Mouse (Mus musculus) midbrain, postnatal 0 days (tissue): ENCODE results near the gene Lmbrd1. TPM values are rescaled to one million over a fixed set of nuclear protein-coding genes. Genes with fewer than 3 reads are reported as not detected.

Experiments
- ATAC-seq: fragments of 200-750 bp; cut with Nextera tagmentation; 2 replicates; pipeline ENCODE4 v1.8.0; 2017; ENCODE audit warnings: moderate number of reproducible peaks, mild to moderate bottlenecking, moderate TSS enrichment, moderate library complexity; ENCODE audit not compliant: low FRiP score
- DNase-seq: peaks from one replicate; pipeline ENCODE4 v3.0.0-alpha.2; 2015; ENCODE audit warnings: low spot score
- H3K27ac ChIP-seq: fragments of 300-500 bp; sonication (generic); 2 replicates; pipeline ENCODE4 v1.5.1; 2014; ENCODE audit warnings: low read depth, mild to moderate bottlenecking, low read length, mixed read lengths
- H3K27me3 ChIP-seq: fragments of 300-500 bp; sonication (generic); 2 replicates; pipeline ENCODE4 v1.6.1; 2014; ENCODE audit warnings: low read length, control low read depth, mixed read lengths; ENCODE audit not compliant: insufficient read depth
- H3K36me3 ChIP-seq: fragments of 300-500 bp; sonication (generic); 2 replicates; pipeline ENCODE4 v1.6.1; 2014; ENCODE audit warnings: low read length, control low read depth, mixed read lengths; ENCODE audit not compliant: insufficient read depth
- H3K4me1 ChIP-seq: fragments of 300-500 bp; sonication (generic); 2 replicates; pipeline ENCODE4 v1.6.1; 2014; ENCODE audit warnings: mild to moderate bottlenecking, control low read depth, antibody characterized with exemption, low read length, mixed read lengths; ENCODE audit not compliant: insufficient read depth
- H3K4me2 ChIP-seq: fragments of 300-500 bp; sonication (generic); 2 replicates; pipeline ENCODE4 v1.6.1; 2014; ENCODE audit warnings: low read depth, mild to moderate bottlenecking, low read length, mixed read lengths; ENCODE audit not compliant: poor library complexity, severe bottlenecking
- H3K4me3 ChIP-seq: fragments of 300-500 bp; sonication (generic); 2 replicates; pipeline ENCODE4 v1.5.1; 2014; ENCODE audit warnings: low read depth, mild to moderate bottlenecking, low read length, moderate library complexity
- H3K9ac ChIP-seq: fragments of 300-500 bp; sonication (generic); replicated peaks from 2 replicates; pipeline ENCODE4 v1.6.1; 2014; ENCODE audit warnings: mild to moderate bottlenecking, low read length, moderate library complexity, mixed read lengths; ENCODE audit not compliant: poor library complexity, severe bottlenecking
- H3K9me3 ChIP-seq: fragments of 300-500 bp; sonication (generic); 2 replicates; pipeline ENCODE4 v1.6.1; 2016; ENCODE audit warnings: low read length, control low read depth
- CTCF ChIP-seq: IDR thresholded peaks from 2 replicates; pipeline ENCODE4 v1.5.1; 2016; ENCODE audit warnings: antibody characterized with exemption, mild to moderate bottlenecking
- WGBS: fragments of 180-500 bp; shearing (Covaris S2); extraction: QIAGEN DNeasy Blood & Tissue Kit; methylation state at CpG from one replicate; pipeline ENCODE4 v1.1.7; 2014; 5-methylcytosine and 5-hydroxymethylcytosine counted together
- polyA plus RNA-seq: library from polyadenylated mRNA; unstranded; fragments of >200 nt; fragmentation: Nextera tagmentation; extraction: Ambion mirVana; gene quantifications from 2 replicates; pipeline ENCODE4 v1.2.1, GENCODE M21; 2015
- total RNA-seq: library from RNA; depleted of rRNA; stranded (reverse); fragments of >200 nt; gene quantifications from 2 replicates; pipeline ENCODE4 v1.2.3, GENCODE M21; 2014

Lmbrd1 gene
- total and polyA plus RNA-seq, 2 experiments from 2014 or later, result 28.8 to 44.5 TPM

DNA sequence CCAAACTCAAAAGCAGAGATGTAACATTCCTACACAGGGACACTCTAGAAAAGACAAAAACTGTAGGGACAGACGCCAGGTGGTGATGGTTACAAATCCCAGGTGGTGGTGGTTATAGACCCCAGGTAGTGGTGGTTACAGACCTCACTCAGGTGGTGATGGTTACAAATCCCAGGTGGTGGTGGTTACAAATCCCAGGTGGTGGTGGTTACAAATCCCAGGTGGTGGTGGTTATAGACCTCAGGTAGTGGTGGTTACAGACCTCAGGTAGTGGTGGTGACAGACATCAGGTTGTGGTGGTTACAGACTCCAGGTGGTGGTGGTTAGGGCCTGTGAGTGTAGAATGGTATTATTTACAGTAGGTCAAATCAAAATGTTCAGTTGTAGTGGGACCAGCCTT, 5.5 kb downstream of the Lmbrd1 start:
- Histone ChIP-seq H3K4me2 (no peak overlapping the region), H3K36me3 (no peaks in the 10 kb centered on the region), H3K27me3 (no peaks in the 10 kb centered on the region), H3K27ac (no peak overlapping the region), H3K4me3 (no peak overlapping the region), H3K9me3 (0 out of 2 replicates have a peak, but pooled peaks cover 3% of the 10 kb centered on the region), H3K9ac (no peak overlapping the region), H3K4me1 (no peaks in the 10 kb centered on the region)
- TF ChIP-seq CTCF, result no peak
- DNase-seq (peak; percentile 28), ATAC-seq (peak; percentile 97)
- 90% methylated on average over 1 of the region's 1 CpGs for whole genome bisulfite sequencing

DNA sequence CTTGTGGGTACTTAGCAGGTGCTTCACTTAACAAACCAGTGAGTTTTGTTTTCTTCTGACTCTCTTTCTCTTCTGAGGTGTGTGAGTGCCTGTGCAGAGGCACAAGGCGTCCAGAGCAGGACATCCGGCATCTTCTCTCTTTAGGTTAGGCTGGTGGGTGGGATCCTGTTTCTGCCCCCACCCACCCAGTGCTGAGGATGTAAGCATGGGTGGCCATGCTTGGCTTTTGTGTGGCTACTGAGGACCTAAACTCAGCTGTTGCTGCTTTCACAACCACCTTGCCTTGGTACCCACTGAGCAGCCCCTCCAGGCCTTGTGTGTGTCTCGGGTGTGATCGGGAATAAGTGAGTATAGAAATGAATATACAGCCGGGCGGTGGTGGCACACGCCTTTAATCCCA, 7.2 kb downstream of the Lmbrd1 start:
- no peaks in the 10 kb centered on the region for H3K27me3 ChIP-seq
- H3K9me3 ChIP-seq, result 0 out of 2 replicates have a peak, but pooled peaks cover 3% of the 10 kb centered on the region
- no peak overlapping the region for H3K4me2 ChIP-seq
- no peak overlapping the region for H3K27ac ChIP-seq
- ATAC-seq, result no peak
- H3K4me3 ChIP-seq, result no peak overlapping the region
- H3K36me3 ChIP-seq, result no peaks in the 10 kb centered on the region
- DNase-seq, result no peak
- H3K9ac ChIP-seq, result no peak overlapping the region
- TF ChIP-seq CTCF, result no peak
- 96% methylated on average over 7 of the region's 7 CpGs for WGBS
- no peaks in the 10 kb centered on the region for H3K4me1 ChIP-seq

DNA sequence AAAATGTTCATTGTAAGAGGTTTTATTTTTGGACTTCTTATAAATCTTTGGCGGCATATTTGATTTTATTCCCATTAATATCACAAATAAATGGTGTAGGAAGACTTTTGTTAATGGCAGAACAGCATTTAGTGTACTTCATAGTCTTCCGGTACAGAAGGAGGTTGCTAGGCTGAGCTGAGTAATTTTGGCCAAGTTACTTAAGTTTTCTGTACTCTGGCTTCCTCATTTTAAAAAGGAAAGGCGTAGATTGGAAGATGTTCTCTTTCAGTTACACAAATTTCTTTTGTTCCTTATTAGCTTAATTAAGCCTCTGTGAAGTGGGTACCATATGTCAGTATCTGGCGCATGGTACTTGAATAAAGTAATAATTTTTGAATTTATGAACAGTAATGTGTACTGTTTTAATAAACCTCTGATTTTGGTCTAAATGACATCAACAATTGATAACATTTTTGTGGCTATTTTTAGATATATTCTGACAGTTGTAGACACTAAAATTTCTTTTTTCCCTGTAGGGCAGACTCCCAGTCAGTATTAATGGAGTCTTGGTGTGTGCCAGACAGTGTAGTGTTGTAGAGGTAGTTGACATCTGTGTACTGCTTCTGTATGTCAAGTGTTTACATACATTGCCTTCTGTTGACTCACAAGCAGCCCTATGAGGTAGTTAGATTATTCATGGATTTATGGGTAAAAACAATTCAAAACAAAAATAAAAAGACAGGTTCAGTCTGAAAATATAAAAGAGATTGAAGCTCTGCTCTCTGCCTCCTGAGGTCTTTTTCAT, 8.0 kb downstream of the Lmbrd1 start:
- Histone ChIP-seq H3K27me3 (no peaks in the 10 kb centered on the region), H3K27ac (no peak overlapping the region), H3K4me3 (no peak overlapping the region), H3K4me2 (no peak overlapping the region), H3K9ac (no peak overlapping the region), H3K4me1 (no peaks in the 10 kb centered on the region), H3K9me3 (0 out of 2 replicates have a peak, but pooled peaks cover 3% of the 10 kb centered on the region), H3K36me3 (no peaks in the 10 kb centered on the region)
- 93% methylated on average over 4 of the region's 4 CpGs for WGBS
- no peak for DNase-seq
- no peak for TF ChIP-seq CTCF
- no peak for ATAC-seq

DNA sequence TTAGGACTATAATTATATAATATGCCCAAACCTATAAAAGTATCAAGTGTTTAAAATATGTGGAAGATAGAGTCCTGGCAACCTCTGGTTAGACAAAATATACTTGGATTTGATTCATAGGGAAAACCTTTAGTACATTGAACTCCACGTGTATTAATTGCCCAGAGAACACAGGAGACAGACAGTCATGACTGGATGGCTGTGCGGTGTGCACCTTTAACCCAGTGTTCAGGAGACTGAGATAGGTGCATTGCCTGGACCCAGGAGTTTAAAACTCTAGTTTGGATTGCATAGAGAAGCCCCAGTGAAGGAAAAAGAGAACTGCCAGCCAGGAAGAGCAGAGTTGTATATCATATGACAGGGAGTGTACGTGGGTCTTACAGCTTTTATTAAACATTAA, 19.2 kb downstream of the Lmbrd1 start:
- no peak overlapping the region for H3K9ac ChIP-seq
- H3K9me3 ChIP-seq, result no peaks in the 10 kb centered on the region
- 90% methylated on average over 3 of the region's 3 CpGs for WGBS
- DNase-seq (no peak), ATAC-seq (no peak)
- no peaks in the 10 kb centered on the region for H3K4me1 ChIP-seq
- H3K27me3 ChIP-seq, result no peaks in the 10 kb centered on the region
- H3K4me2 ChIP-seq, result no peak overlapping the region
- no peak overlapping the region for H3K27ac ChIP-seq
- H3K36me3 ChIP-seq, result peaks cover 4% of the 10 kb centered on the region; the same call in 1 of the 2 replicates
- no peak for TF ChIP-seq CTCF
- H3K4me3 ChIP-seq, result no peak overlapping the region

DNA sequence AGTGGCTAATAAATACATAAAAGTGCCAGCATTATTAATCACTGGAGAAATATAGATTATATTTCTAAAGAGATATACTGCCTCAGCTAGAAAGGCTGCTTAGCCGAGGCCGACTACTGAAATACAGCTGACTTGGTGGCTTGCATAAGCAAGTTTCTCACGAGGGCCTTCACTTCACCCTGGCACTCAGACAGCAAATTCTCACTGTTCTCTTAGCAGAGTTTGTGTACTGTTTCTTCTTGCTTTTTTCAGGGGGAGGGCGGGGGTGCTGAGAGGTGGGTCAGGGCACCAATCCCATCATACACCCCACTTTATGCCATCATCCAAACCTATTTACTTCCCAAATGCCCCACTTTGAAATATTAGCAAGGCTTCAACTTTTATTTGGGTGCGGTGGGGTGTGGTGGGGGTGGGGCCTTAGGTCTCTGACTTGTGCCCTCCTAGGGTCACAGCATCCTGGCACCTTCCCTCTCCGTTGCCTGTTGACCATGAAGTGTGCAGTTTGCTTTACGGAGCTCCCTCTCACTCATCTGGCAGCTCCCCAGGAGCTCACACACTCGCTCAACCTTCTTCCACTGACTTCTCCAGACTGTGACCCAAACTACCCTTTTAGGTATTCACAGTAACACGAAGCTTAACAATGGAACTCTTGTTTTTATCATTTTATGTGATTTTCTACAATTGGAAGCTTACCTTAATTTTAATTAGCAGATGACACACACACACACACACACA, 19.9 kb downstream of the Lmbrd1 start:
- no peaks in the 10 kb centered on the region for H3K4me1 ChIP-seq
- H3K4me3 ChIP-seq, result no peak overlapping the region
- no peak overlapping the region for H3K27ac ChIP-seq
- TF ChIP-seq CTCF, result no peak
- H3K27me3 ChIP-seq, result no peaks in the 10 kb centered on the region
- peaks cover under 1% of the 10 kb centered on the region; the same call in 1 of the 2 replicates for H3K36me3 ChIP-seq
- no peak for DNase-seq
- no peaks in the 10 kb centered on the region for H3K9me3 ChIP-seq
- WGBS, result 74% methylated on average over 9 of the region's 9 CpGs
- H3K9ac ChIP-seq, result no peak overlapping the region
- ATAC-seq, result no peak
- no peak overlapping the region for H3K4me2 ChIP-seq

DNA sequence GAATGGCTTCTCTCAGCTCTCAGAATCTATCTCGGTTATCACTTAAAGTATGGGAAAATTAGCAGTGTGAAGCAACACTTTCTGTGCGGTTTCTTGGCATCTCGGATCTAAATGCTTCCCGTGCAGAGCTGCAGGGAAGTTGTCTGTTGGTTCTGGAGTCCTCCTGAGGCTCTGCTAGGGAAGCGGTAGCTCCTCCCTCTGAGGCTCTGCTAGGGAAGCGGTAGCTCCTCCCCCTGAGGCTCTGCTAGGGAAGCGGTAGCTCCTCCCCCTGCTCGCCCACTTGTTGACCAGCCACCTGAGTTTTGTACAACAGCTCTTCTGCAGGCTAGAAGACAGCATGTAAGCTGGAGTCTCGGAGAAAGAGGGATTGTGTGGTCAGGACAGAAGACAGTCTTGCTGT, 20.9 kb downstream of the Lmbrd1 start:
- no peak for ATAC-seq
- H3K27ac ChIP-seq, result no peak overlapping the region
- H3K9ac ChIP-seq, result no peak overlapping the region
- H3K4me1 ChIP-seq, result no peaks in the 10 kb centered on the region
- 31% methylated on average over 9 of the region's 9 CpGs for WGBS
- peak; percentile 15 for DNase-seq
- H3K36me3 ChIP-seq, result no peaks in the 10 kb centered on the region
- no peak overlapping the region for H3K4me3 ChIP-seq
- H3K4me2 ChIP-seq, result no peak overlapping the region
- H3K27me3 ChIP-seq, result no peaks in the 10 kb centered on the region
- TF ChIP-seq CTCF, result no peak
- no peaks in the 10 kb centered on the region for H3K9me3 ChIP-seq
